Mouse (Mus musculus) spleen, adult 2 months (tissue): ENCODE measurements at regions not wholly inside any gene's neighbourhood (a gene's known extent, or its start where the extent isn't known, plus 50 kb on each side); places are given as distances from the start of the nearest gene placed in this dataset.

Experiments used
- DNase-seq, 2 experiments: peaks; one replicate each; pipeline versions ENCODE4 v3.0.0 to v3.0.0-alpha.2; 2012 to 2021; ENCODE audit warnings: low spot score in 2 of 2, low read depth in 1 of 2
- H3K27ac ChIP-seq: fragments of 200-500 bp; 2 replicates; pipeline ENCODE4 v1.5.1; 2012; ENCODE audit warnings: low read length, inconsistent platforms; ENCODE audit not compliant: insufficient read depth
- H3K27me3 ChIP-seq: fragments of 200-500 bp; 2 replicates; pipeline ENCODE4 v1.6.1; 2012; ENCODE audit warnings: mild to moderate bottlenecking, moderate library complexity, low read length, inconsistent platforms; ENCODE audit not compliant: control insufficient read depth, insufficient read depth
- H3K36me3 ChIP-seq: fragments of 200-500 bp; 2 replicates; pipeline ENCODE4 v1.6.1; 2012; ENCODE audit warnings: mild to moderate bottlenecking, low read length, inconsistent platforms; ENCODE audit not compliant: control insufficient read depth, insufficient read depth
- H3K4me1 ChIP-seq: fragments of 200-500 bp; 2 replicates; pipeline ENCODE4 v1.6.1; 2011; ENCODE audit warnings: inconsistent platforms; ENCODE audit not compliant: control insufficient read depth, insufficient read depth, insufficient read length
- H3K4me3 ChIP-seq: fragments of 200-500 bp; 2 replicates; pipeline ENCODE4 v1.5.1; 2011; ENCODE audit warnings: mild to moderate bottlenecking, inconsistent platforms; ENCODE audit not compliant: insufficient read depth, insufficient read length; ENCODE audit errors: extremely low read depth
- CTCF ChIP-seq: fragments of 200-500 bp; IDR thresholded peaks from 2 replicates; pipeline ENCODE4 v1.5.1; 2011; ENCODE audit warnings: mild to moderate bottlenecking, inconsistent platforms; ENCODE audit not compliant: insufficient read depth, insufficient read length, insufficient replicate concordance; ENCODE audit errors: extremely low read depth
- POLR2A ChIP-seq: fragments of 200-500 bp; IDR thresholded peaks from 2 replicates; pipeline ENCODE4 v1.6.1; 2011; ENCODE audit warnings: low read depth, low read length, inconsistent platforms
- WGBS: fragments of 180-500 bp; shearing (Covaris S2); methylation state at CpG from one replicate; pipeline ENCODE4 v1.1.7; 2018; 5-methylcytosine and 5-hydroxymethylcytosine counted together

- no peak for DNase-seq
- no peak for TF ChIP-seq POLR2A
- no peak for TF ChIP-seq CTCF
- Histone ChIP-seq H3K27me3 (no peaks in the 10 kb centered on the region), H3K36me3 (no peaks in the 10 kb centered on the region), H3K4me3 (no peak overlapping the region), H3K27ac (no peak overlapping the region), H3K4me1 (no peaks in the 10 kb centered on the region)
- 82% methylated on average over 5 of the region's 5 CpGs for WGBS
Observed at GRCm38 (mm10) chr1:23576150-23576549, 178.6 kb upstream of the Ogfrl1 start.

GRCm38 (mm10) chr1:23589414-23589942 lies 172.1 kb upstream of the B3gat2 start:
- DNase-seq: no peak
- no peak for TF ChIP-seq CTCF
- TF ChIP-seq POLR2A: no peak
- H3K4me1 ChIP-seq: no peaks in the 10 kb centered on the region
- no peak overlapping the region for H3K4me3 ChIP-seq
- 88% methylated on average over 6 of the region's 6 CpGs for WGBS
- no peaks in the 10 kb centered on the region for H3K36me3 ChIP-seq
- H3K27ac ChIP-seq: no peak overlapping the region
- no peaks in the 10 kb centered on the region for H3K27me3 ChIP-seq

- no peak overlapping the region for H3K4me3 ChIP-seq
- H3K27me3 ChIP-seq: no peaks in the 10 kb centered on the region
- no peak overlapping the region for H3K27ac ChIP-seq
- no peak for TF ChIP-seq CTCF
- no peak for TF ChIP-seq POLR2A
- 82% methylated on average over 4 of the region's 4 CpGs for WGBS
- H3K36me3 ChIP-seq: no peaks in the 10 kb centered on the region
- no peak for DNase-seq
- H3K4me1 ChIP-seq: no peaks in the 10 kb centered on the region
Observed at GRCm38 (mm10) chr1:23602710-23603291, 158.8 kb upstream of the B3gat2 start.

GRCm38 (mm10) chr1:23629366-23629765 lies 132.2 kb upstream of the B3gat2 start:
- Histone ChIP-seq H3K4me1 (no peaks in the 10 kb centered on the region), H3K36me3 (no peaks in the 10 kb centered on the region), H3K27me3 (no peaks in the 10 kb centered on the region), H3K4me3 (no peak overlapping the region), H3K27ac (no peak overlapping the region)
- no peak for DNase-seq
- TF ChIP-seq CTCF (no peak), POLR2A (no peak)
- 76% methylated on average over 4 of the region's 4 CpGs for WGBS

- no peak for TF ChIP-seq POLR2A
- no peak for TF ChIP-seq CTCF
- Histone ChIP-seq H3K27me3 (no peaks in the 10 kb centered on the region), H3K4me1 (no peaks in the 10 kb centered on the region), H3K27ac (no peak overlapping the region), H3K4me3 (no peak overlapping the region), H3K36me3 (no peaks in the 10 kb centered on the region)
- DNase-seq: no peak
- WGBS: 71% methylated on average over 2 of the region's 2 CpGs
Observed at GRCm38 (mm10) chr1:23645093-23645492, 116.5 kb upstream of the B3gat2 start.

GRCm38 (mm10) chr1:23648875-23649506 lies 112.6 kb upstream of the B3gat2 start:
- Histone ChIP-seq H3K27me3 (no peaks in the 10 kb centered on the region), H3K36me3 (no peaks in the 10 kb centered on the region), H3K4me3 (no peak overlapping the region), H3K27ac (no peak overlapping the region), H3K4me1 (no peaks in the 10 kb centered on the region)
- DNase-seq: no peak
- WGBS: 84% methylated on average over 7 of the region's 7 CpGs
- TF ChIP-seq CTCF (no peak), POLR2A (no peak)

- H3K27me3 ChIP-seq: no peaks in the 10 kb centered on the region
- H3K4me3 ChIP-seq: no peak overlapping the region
- no peaks in the 10 kb centered on the region for H3K4me1 ChIP-seq
- H3K27ac ChIP-seq: no peak overlapping the region
- no peak for DNase-seq
- H3K36me3 ChIP-seq: no peaks in the 10 kb centered on the region
- 77% methylated on average over 4 of the region's 4 CpGs for WGBS
- TF ChIP-seq CTCF (no peak), POLR2A (no peak)
Observed at GRCm38 (mm10) chr1:23649886-23650285, 111.7 kb upstream of the B3gat2 start.
